Mouse (Mus musculus) layer of hippocampus, postnatal 14 days (tissue): ENCODE results near the gene Erc2. TPM values are rescaled to one million over a fixed set of nuclear protein-coding genes. Genes with fewer than 3 reads are reported as not detected.
A peak's percentile ranks its signal among the peaks of the same experiment; 100 is the strongest.

Source experiments
- DNase-seq, 2 experiments: peaks; one replicate each; pipeline ENCODE4 v3.0.0; 2021 to 2022; ENCODE audit warnings: low spot score in 2 of 2, mixed read lengths in 1 of 2
- total RNA-seq, 2 experiments: library from RNA; stranded (reverse); gene quantifications; 2 replicates each; pipeline ENCODE4 v1.2.3; 2021

Gene Erc2
- total RNA-seq, 2 experiments from 2014 or later = 252 to 266 TPM

DNA sequence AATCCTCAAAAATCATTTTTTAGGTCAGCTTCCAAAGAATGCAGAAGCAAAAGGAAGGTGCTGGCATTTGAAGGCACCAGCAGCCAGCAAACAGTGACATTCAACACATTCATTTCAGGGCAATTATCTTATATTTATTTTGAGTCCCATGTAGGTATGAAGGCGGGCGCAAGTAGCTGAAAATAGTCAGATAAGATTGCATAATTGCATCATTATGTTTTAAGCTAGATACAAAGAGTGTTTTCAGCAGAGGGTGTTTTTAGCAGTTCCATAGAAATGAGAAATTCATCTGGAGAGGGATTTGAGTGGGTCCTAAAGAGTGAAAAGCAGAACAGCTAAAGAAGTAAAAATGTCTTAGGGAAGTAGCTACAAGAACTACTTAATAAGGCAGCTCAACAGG, 538.6 kb downstream of the Erc2 start:
- DNase-seq = no peak

DNA sequence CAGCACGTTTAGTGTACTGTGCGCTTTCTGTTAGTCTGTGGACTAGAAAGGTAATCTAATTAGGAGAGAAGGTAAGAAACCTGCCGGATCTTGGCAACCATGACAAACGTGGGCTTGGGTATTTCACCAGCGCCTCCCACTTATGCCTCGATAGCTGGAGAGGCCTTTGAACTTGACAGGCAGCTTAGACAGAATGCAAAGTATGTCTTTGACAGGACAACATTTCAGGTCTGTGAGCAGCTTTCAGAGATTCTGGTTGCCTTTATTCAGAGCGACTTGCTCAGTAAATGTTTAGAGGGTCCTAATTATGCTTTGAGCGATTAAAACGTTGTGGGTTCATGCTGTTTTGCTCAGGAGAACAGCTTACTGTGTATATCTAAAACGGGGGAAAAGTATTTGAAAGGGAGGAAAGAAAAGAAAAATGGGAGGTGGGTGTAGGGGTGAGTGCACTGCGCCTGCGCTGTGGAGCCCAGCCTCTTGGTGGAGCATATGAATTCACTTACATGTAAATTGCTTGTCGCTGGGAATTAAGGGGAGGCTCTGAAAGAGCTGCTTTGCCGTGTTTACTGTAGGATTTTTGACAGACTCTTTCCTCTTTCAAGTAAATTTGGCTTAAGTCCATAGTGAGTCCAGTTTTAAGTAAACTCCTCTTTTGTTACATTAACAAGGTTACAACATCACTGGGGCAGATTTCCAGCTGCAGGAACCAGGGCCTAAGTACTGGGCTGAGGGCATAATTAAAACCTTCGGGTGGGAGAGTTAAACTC, 542.6 kb downstream of the Erc2 start:
- peak in 1 of 2 experiments; percentile 32 for DNase-seq

- DNase-seq = no peak
Measured at GRCm38 (mm10) chr14:28165621-28166211, 543.5 kb downstream of the Erc2 start.

DNA sequence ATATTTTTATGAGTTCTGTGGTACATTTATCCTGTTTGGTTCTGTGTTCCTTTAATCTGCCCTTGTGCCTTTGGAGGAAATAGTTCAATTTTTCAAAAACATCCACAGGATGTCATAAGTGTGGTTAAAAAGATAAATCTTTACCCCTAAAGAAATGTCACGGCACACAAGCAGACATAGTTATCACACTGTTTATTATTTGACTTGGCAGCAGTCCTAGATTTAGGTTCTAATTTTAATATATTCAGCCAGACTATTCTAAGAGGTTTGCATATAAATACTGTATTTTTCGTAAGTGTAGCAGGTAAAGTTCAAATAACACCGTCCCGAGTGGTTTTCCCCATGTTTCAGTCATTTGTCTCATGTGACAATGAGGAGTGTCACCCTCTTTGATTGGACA, 548.5 kb downstream of the Erc2 start:
- no peak for DNase-seq

DNA sequence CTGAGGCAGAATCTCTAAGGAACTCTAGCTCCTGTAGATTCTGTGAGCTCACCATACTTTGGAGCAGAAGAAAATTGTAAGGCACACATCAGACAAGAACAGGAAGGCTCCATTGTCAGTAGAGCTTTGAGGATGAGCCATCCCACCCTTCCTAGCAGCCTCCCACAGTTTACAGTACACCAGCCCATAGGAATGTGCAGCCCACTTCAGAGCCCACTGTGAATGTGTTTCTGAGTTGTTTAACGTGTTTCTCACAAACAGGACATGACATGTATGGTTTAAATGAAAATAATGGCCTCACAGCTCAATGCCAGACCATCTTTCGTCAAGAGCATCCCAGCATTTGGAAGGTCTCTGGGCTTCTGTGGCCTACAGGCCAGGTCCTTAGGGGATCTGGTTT, 549.1 kb downstream of the Erc2 start:
- DNase-seq = no peak

DNA sequence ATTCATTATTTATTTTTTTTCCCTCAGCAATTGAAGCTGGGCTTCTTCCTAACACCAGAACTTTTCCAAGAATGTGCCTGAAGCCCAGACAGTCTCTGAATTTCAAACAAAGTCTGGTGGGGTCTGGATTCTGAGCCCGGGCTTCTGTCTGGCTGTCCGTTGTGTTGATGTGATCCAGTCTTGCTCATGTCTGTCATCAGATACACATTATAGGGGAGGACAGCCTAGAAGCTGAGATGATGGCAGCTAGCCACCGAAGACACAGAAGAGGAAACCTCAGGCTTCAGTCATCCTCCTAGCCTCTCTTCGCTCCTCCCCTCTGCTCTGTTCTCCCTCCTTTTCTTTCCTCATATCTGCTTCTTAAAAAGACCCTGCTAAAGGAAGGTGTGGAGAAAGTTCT, 551.5 kb downstream of the Erc2 start:
- DNase-seq = no peak

GRCm38 (mm10) chr14:28181070-28181825, 559.0 kb downstream of the Erc2 start:
- DNase-seq = no peak

- no peak for DNase-seq
Measured at GRCm38 (mm10) chr14:28192711-28193364, 570.6 kb downstream of the Erc2 start.

GRCm38 (mm10) chr14:28203874-28204273, 581.6 kb downstream of the Erc2 start:
- DNase-seq = no peak

- no peak for DNase-seq
Measured at GRCm38 (mm10) chr14:28206303-28206702, 584.1 kb downstream of the Erc2 start.

GRCm38 (mm10) chr14:28225550-28225949, 603.3 kb downstream of the Erc2 start:
- DNase-seq = no peak

DNA sequence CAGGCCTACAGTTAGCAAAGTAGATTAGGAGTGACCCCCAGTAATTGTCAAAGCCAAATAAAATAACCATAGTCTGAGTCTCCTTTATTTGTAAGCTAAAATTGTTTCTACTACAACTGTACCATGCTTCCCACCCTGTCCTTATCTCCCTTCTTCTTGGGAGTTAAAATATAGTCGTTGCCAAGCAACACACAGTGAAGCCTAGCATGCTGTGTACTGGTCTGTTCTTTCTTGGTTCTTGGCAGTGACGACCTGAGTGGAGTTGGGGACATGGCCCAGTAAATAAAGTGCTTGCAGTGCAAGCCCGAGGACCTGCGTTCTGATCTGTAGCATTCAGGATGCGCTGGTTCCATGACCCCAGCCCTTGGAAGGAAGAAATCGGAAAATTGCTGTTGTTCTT, 608.3 kb downstream of the Erc2 start:
- no peak for DNase-seq

DNA sequence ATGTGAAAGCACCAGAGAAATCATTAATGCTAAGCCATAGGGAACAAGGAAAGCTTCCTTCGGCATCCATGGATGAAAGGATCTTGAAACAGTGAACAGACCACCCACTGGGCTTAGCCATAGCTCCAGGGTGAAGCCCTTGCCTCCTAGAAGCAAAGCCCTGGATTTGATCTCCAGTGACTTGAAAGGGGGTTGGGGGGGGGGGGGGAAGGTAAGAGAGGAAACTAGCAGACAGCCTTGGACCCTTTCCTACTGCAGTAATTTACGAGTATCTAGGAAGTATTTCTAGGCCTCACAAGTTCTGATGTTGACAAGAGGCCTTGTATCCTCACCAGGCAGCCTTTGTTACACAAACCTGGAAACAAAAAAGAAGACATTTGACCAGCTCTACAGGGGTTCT, 609.0 kb downstream of the Erc2 start:
- DNase-seq = no peak

DNA sequence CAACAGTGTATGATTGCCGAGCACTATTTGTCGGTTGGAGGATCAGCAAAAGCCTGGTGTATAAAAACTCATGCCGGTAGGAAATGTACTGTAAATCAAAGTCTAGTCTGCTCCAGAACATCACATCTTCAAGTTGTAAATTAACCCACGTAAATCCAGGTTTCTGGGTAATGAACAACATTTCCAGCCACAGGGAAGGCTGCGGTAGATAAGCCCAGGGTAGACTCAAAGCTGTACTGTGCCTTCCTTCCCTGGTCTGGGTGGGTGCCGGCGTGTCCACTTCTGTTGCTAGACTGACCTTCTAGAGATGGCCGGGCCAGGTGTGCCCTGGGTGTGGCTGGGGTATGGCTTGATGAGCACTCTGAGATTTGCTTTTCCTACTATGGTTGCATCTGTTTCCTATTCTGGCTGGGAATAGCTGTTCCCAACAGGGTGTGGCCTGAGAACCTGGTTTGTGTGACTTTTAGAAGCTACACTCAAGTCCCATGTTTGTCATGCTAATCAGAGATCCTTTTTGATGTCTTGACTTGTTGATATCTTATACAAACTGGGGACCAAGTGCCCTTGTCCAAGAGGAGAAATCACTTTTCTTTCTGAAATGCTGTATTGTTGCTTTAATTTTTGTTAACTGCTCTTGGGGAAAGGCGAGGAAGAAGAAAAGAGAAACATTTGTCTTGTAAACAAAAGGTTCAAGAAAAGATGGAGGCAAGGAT, 616.3 kb downstream of the Erc2 start:
- DNase-seq = no peak

DNA sequence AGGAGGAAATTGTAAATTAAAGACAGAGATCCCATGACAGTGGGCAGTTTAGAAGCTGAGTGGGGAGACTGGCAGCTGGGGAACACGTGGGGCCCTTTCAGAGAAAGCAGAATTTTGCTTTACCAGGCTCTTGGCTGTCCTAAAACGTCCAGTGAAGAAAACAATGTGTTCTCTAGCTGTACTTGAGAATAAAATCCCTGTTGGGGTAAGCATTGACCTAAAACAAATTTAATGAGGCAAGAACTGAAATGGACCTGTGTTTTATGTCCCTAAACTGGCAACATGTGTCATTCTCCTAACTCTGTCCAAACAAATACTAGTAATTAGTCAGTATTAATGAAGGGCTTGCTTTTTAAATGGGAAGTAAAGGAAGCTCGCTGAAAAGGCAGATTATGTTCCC, 617.9 kb downstream of the Erc2 start:
- no peak for DNase-seq

DNA sequence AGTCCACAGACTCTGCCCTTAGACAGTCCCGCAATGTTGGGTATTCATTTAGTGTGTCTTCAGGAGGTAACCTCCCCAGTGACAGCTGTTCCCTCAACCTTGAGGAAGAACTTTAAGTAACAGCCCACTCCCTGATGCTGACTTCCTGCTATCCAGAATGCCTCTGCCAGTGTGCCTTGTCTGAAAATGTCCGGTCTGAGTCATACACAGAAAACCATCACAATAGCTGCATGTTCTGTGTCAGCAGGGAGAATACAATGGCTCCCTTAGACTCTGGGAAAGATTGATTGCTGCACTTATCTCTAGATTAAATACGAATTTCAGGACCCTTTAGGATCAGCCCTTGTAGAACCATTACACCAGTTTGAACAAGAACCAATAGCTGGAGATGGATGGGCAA, 620.5 kb downstream of the Erc2 start:
- DNase-seq = no peak

GRCm38 (mm10) chr14:28243474-28243873, 621.2 kb downstream of the Erc2 start:
- no peak for DNase-seq

GRCm38 (mm10) chr14:28262706-28263105, 640.5 kb downstream of the Erc2 start:
- no peak for DNase-seq

GRCm38 (mm10) chr14:28267367-28267766, 645.1 kb downstream of the Erc2 start:
- no peak for DNase-seq

- DNase-seq = no peak
Measured at GRCm38 (mm10) chr14:28271846-28272245, 649.6 kb downstream of the Erc2 start.

DNA sequence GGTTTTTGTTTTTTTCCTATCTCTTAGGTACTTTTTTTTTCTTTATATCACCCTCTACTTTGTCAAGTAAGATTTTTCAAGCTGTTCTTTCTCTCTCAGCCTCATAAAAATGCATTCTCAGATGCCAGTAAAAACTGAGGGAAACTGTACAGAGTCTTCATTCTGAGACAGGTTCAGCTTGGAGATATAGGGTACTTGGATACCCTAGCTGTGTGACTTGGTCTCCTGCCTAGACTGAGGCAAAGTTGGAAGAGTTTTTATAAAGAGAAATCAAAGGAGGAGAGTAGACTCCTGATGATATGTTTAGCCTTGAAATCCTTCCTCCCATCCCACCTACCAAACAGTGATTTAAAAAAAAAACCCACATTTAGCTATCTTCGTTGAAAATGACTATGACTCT, 651.4 kb downstream of the Erc2 start:
- no peak for DNase-seq
